Mouse (Mus musculus) liver, embryonic 11.5 days (tissue): Measurements from ENCODE around the gene Cldn7. TPM values are rescaled to one million over a fixed set of nuclear protein-coding genes. Genes with fewer than 3 reads are reported as not detected.

Experiments
- ATAC-seq: fragments of 200-750 bp; cut with Nextera tagmentation; replicated peaks from 2 replicates; pipeline ENCODE4 v1.8.0; 2017; ENCODE audit warnings: moderate number of reproducible peaks, mild to moderate bottlenecking, moderate TSS enrichment, moderate library complexity; ENCODE audit not compliant: low FRiP score
- DNase-seq: peaks from one replicate; pipeline ENCODE4 v3.0.0-alpha.2; 2017; ENCODE audit warnings: low spot score
- H3K27ac ChIP-seq: fragments of 300-500 bp; sonication (generic); 2 replicates; pipeline ENCODE4 v1.5.1; 2014; ENCODE audit warnings: mild to moderate bottlenecking, low read depth, low read length, control low read depth
- H3K27me3 ChIP-seq: fragments of 300-500 bp; sonication (generic); replicated peaks from 2 replicates; pipeline ENCODE4 v1.6.1; 2014; ENCODE audit warnings: low read length, mixed read lengths; ENCODE audit not compliant: control insufficient read depth, insufficient read depth
- H3K36me3 ChIP-seq: fragments of 300-500 bp; sonication (generic); 2 replicates; pipeline ENCODE4 v1.6.1; 2014; ENCODE audit warnings: mild to moderate bottlenecking, low read length, moderate library complexity, mixed read lengths; ENCODE audit not compliant: control insufficient read depth, insufficient read depth
- H3K4me1 ChIP-seq: fragments of 300-500 bp; sonication (generic); replicated peaks from 2 replicates; pipeline ENCODE4 v1.6.1; 2014; ENCODE audit warnings: low read length, mixed read lengths; ENCODE audit not compliant: control insufficient read depth, insufficient read depth
- H3K4me2 ChIP-seq: fragments of 300-500 bp; sonication (generic); 2 replicates; pipeline ENCODE4 v1.6.1; 2014; ENCODE audit warnings: mild to moderate bottlenecking, control low read depth, moderate library complexity
- H3K4me3 ChIP-seq: fragments of 300-500 bp; sonication (generic); 2 replicates; pipeline ENCODE4 v1.5.1; 2014; ENCODE audit warnings: low read depth, low read length, control low read depth
- H3K9ac ChIP-seq: fragments of 300-500 bp; sonication (generic); 2 replicates; pipeline ENCODE4 v1.6.1; 2014; ENCODE audit warnings: low read depth, low read length, control low read depth
- H3K9me3 ChIP-seq: fragments of 300-500 bp; sonication (generic); 2 replicates; pipeline ENCODE4 v1.6.1; 2016; ENCODE audit warnings: low read length, inconsistent platforms, mixed read lengths; ENCODE audit not compliant: control insufficient read depth
- WGBS: fragments of 180-500 bp; shearing (Covaris S2); extraction: QIAGEN DNeasy Blood & Tissue Kit; methylation state at CpG from one replicate; pipeline ENCODE4 v1.1.7; 2014; 5-methylcytosine and 5-hydroxymethylcytosine counted together
- polyA plus RNA-seq: library from polyadenylated mRNA; unstranded; fragments of >200 nt; fragmentation: Nextera tagmentation; extraction: Ambion mirVana; gene quantifications from 2 replicates; pipeline ENCODE4 v1.2.1, GENCODE M21; 2014

The Cldn7 gene
- polyA plus RNA-seq, 1 experiment from 2014 or later, result 4.0 TPM

- ATAC-seq, result no peak
- no peak for DNase-seq
- Histone ChIP-seq H3K36me3 (peaks cover 26% of the 10 kb centered on the region), H3K27me3 (no peaks in the 10 kb centered on the region), H3K9me3 (no peaks in the 10 kb centered on the region), H3K4me1 (peaks cover 19% of the 10 kb centered on the region), H3K27ac (peak overlapping the region; percentile 45; the same call in 1 of the 2 replicates), H3K4me2 (peak overlapping the region; percentile 92), H3K9ac (peak overlapping the region; percentile 92), H3K4me3 (peak overlapping the region; percentile 94)
- 41% methylated on average over 5 of the region's 5 CpGs for WGBS
Measured at GRCm38 (mm10) chr11:69982877-69983276, 18.3 kb downstream of the Cldn7 start.

- H3K9ac ChIP-seq, result peak overlapping the region; percentile 92; the same call in 1 of the 2 replicates
- peaks cover 19% of the 10 kb centered on the region for H3K4me1 ChIP-seq
- DNase-seq, result no peak
- H3K27me3 ChIP-seq, result no peaks in the 10 kb centered on the region
- 78% methylated on average over 4 of the region's 4 CpGs for WGBS
- ATAC-seq, result no peak
- H3K27ac ChIP-seq, result peak overlapping the region; percentile 45; the same call in 1 of the 2 replicates
- peak overlapping the region; percentile 94 for H3K4me3 ChIP-seq
- H3K9me3 ChIP-seq, result no peaks in the 10 kb centered on the region
- H3K36me3 ChIP-seq, result peaks cover 27% of the 10 kb centered on the region
- H3K4me2 ChIP-seq, result peak overlapping the region; percentile 92
Measured at GRCm38 (mm10) chr11:69983377-69983776, 18.8 kb downstream of the Cldn7 start.

GRCm38 (mm10) chr11:69984431-69984830 lies 19.9 kb downstream of the Cldn7 start:
- H3K4me2 ChIP-seq, result no peak overlapping the region
- H3K9me3 ChIP-seq, result no peaks in the 10 kb centered on the region
- no peak for ATAC-seq
- no peak overlapping the region for H3K9ac ChIP-seq
- H3K36me3 ChIP-seq, result peaks cover 36% of the 10 kb centered on the region
- no peak overlapping the region for H3K27ac ChIP-seq
- no peaks in the 10 kb centered on the region for H3K27me3 ChIP-seq
- 86% methylated on average over 8 of the region's 8 CpGs for WGBS
- DNase-seq, result no peak
- no peak overlapping the region for H3K4me3 ChIP-seq
- peaks cover 19% of the 10 kb centered on the region for H3K4me1 ChIP-seq

- Histone ChIP-seq H3K27me3 (no peaks in the 10 kb centered on the region), H3K4me2 (no peak overlapping the region)
- no peak for ATAC-seq
Measured at GRCm38 (mm10) chr11:69989949-69990348, 25.4 kb downstream of the Cldn7 start.

GRCm38 (mm10) chr11:69990850-69991691 lies 26.5 kb downstream of the Cldn7 start, which contains the start of gene Gabarap:
TSS of gene Gabarap (plus strand) at chr11:69991143.
- DNase-seq (peak; percentile 96), ATAC-seq (peak; percentile 72)
- Histone ChIP-seq H3K4me2 (peak within 1 kb of the TSS; percentile 87), H3K36me3 (peaks cover 32% of the 10 kb centered on the region), H3K9ac (peak within 1 kb of the TSS; percentile 79), H3K9me3 (no peaks in the 10 kb centered on the region), H3K27me3 (no peaks in the 10 kb centered on the region), H3K27ac (peak within 1 kb of the TSS; percentile 88), H3K4me1 (peaks cover 13% of the 10 kb centered on the region; the same call in 1 of the 2 replicates), H3K4me3 (peak within 1 kb of the TSS; percentile 67)
- under 1% methylated on average over 40 of the region's 40 CpGs for WGBS

More at GRCm38 (mm10) chr11:69989949-69990348, 25.4 kb downstream of the Cldn7 start:
- no peaks in the 10 kb centered on the region for H3K9me3 ChIP-seq
- H3K4me1 ChIP-seq, result peaks cover 13% of the 10 kb centered on the region; the same call in 1 of the 2 replicates
- no peak for DNase-seq
- H3K9ac ChIP-seq, result no peak overlapping the region
- 90% methylated on average over 8 of the region's 8 CpGs for WGBS
- peaks cover 39% of the 10 kb centered on the region for H3K36me3 ChIP-seq
- H3K4me3 ChIP-seq, result no peak overlapping the region
- H3K27ac ChIP-seq, result peak overlapping the region; percentile 88; the same call in 1 of the 2 replicates

- H3K36me3 ChIP-seq, result peaks cover 26% of the 10 kb centered on the region
Measured at GRCm38 (mm10) chr11:69991711-69992110, 27.1 kb downstream of the Cldn7 start.

GRCm38 (mm10) chr11:69992396-69992795 lies 27.8 kb downstream of the Cldn7 start:
- peaks cover 24% of the 10 kb centered on the region for H3K36me3 ChIP-seq
- peak overlapping the region; percentile 20; the same call in 1 of the 2 replicates for H3K9ac ChIP-seq
- peaks cover 15% of the 10 kb centered on the region for H3K4me1 ChIP-seq
- WGBS, result 82% methylated on average over 10 of the region's 10 CpGs
- peak overlapping the region; percentile 67 for H3K4me3 ChIP-seq
- no peak for DNase-seq
- H3K27me3 ChIP-seq, result no peaks in the 10 kb centered on the region
- peak overlapping the region; percentile 87 for H3K4me2 ChIP-seq
- no peak overlapping the region for H3K27ac ChIP-seq
- no peak for ATAC-seq
- H3K9me3 ChIP-seq, result no peaks in the 10 kb centered on the region

More at GRCm38 (mm10) chr11:69991711-69992110, 27.1 kb downstream of the Cldn7 start:
- Histone ChIP-seq H3K27ac (peak overlapping the region; percentile 88), H3K4me3 (peak overlapping the region; percentile 67), H3K9ac (peak overlapping the region; percentile 79), H3K27me3 (no peaks in the 10 kb centered on the region), H3K9me3 (no peaks in the 10 kb centered on the region), H3K4me2 (peak overlapping the region; percentile 87), H3K4me1 (peaks cover 13% of the 10 kb centered on the region; the same call in 1 of the 2 replicates)
- WGBS, result under 1% methylated on average over 15 of the region's 15 CpGs
- DNase-seq (no peak), ATAC-seq (0 out of 2 replicates have a peak, but pooled peaks have one; percentile 16)

GRCm38 (mm10) chr11:69992932-69993331 lies 28.4 kb downstream of the Cldn7 start:
- H3K4me1 ChIP-seq, result peaks cover 20% of the 10 kb centered on the region
- WGBS, result 89% methylated on average over 3 of the region's 3 CpGs

More at GRCm38 (mm10) chr11:69992932-69993331, 28.4 kb downstream of the Cldn7 start:
- Histone ChIP-seq H3K27ac (no peak overlapping the region), H3K27me3 (no peaks in the 10 kb centered on the region), H3K9ac (peak overlapping the region; percentile 38; the same call in 1 of the 2 replicates), H3K4me3 (peak overlapping the region; percentile 67; the same call in 1 of the 2 replicates), H3K4me2 (peak overlapping the region; percentile 87), H3K9me3 (no peaks in the 10 kb centered on the region), H3K36me3 (peaks cover 26% of the 10 kb centered on the region)
- ATAC-seq, result no peak
- DNase-seq, result no peak
